Mouse (Mus musculus) olfactory bulb, adult 2 months (tissue): ENCODE results near the gene Gtf3a.

Experiments used
- CTCF ChIP-seq: fragments of 200-500 bp; IDR thresholded peaks from 2 replicates; pipeline ENCODE4 v1.5.1; 2012; ENCODE audit warnings: low read depth, mild to moderate bottlenecking, low read length, moderate library complexity; ENCODE audit not compliant: insufficient read depth
- POLR2A ChIP-seq: fragments of 200-500 bp; IDR thresholded peaks from 2 replicates; pipeline ENCODE4 v1.6.1; 2012; ENCODE audit warnings: mild to moderate bottlenecking, low read depth, low read length, moderate library complexity; ENCODE audit not compliant: insufficient read depth

- TF ChIP-seq POLR2A (no peak), CTCF (peak; percentile 48; the same call in 1 of the 2 replicates)
These were observed 34.2 kb upstream of the Gtf3a start for GRCm38 (mm10) chr5:146914088-146914766.
